Mouse (Mus musculus) forebrain, embryonic 16.5 days (tissue): ENCODE measurements at regions not wholly inside any gene's neighbourhood (a gene's known extent, or its start where the extent isn't known, plus 50 kb on each side); places are given as distances from the start of the nearest gene placed in this dataset.
A peak's percentile ranks its signal among the peaks of the same experiment; 100 is the strongest.

Experiments
- ATAC-seq: fragments of 200-750 bp; cut with Nextera tagmentation; 2 replicates; pipeline ENCODE4 v1.8.0; 2017; ENCODE audit warnings: mild to moderate bottlenecking, moderate library complexity
- H3K27ac ChIP-seq: fragments of 300-500 bp; sonication (generic); 2 replicates; pipeline ENCODE4 v1.5.1; 2014; ENCODE audit warnings: low read length, control low read depth
- H3K27me3 ChIP-seq: fragments of 300-500 bp; sonication (generic); replicated peaks from 2 replicates; pipeline ENCODE4 v1.6.1; 2014; ENCODE audit warnings: low read length; ENCODE audit not compliant: control insufficient read depth, insufficient read depth
- H3K36me3 ChIP-seq: fragments of 300-500 bp; sonication (generic); 2 replicates; pipeline ENCODE4 v1.6.1; 2014; ENCODE audit not compliant: control insufficient read depth, insufficient read depth
- H3K4me1 ChIP-seq: fragments of 300-500 bp; sonication (generic); replicated peaks from 2 replicates; pipeline ENCODE4 v1.6.1; 2014; ENCODE audit warnings: low read length; ENCODE audit not compliant: control insufficient read depth, insufficient read depth
- H3K4me2 ChIP-seq: fragments of 300-500 bp; sonication (generic); 2 replicates; pipeline ENCODE4 v1.6.1; 2014; ENCODE audit warnings: mild to moderate bottlenecking, low read length, control low read depth
- H3K4me3 ChIP-seq: fragments of 300-500 bp; sonication (generic); replicated peaks from 2 replicates; pipeline ENCODE4 v1.5.1; 2014; ENCODE audit warnings: mild to moderate bottlenecking, low read length, control low read depth
- H3K9ac ChIP-seq: fragments of 300-500 bp; sonication (generic); replicated peaks from 2 replicates; pipeline ENCODE4 v1.6.1; 2014; ENCODE audit warnings: low read depth, low read length, control low read depth
- H3K9me3 ChIP-seq: fragments of 300-500 bp; sonication (generic); 2 replicates; pipeline ENCODE4 v1.6.1; 2016; ENCODE audit warnings: low read length; ENCODE audit not compliant: control insufficient read depth
- WGBS: fragments of 180-500 bp; shearing (Covaris S2); extraction: QIAGEN DNeasy Blood & Tissue Kit; methylation state at CpG from one replicate; pipeline ENCODE4 v1.1.7; 2014; 5-methylcytosine and 5-hydroxymethylcytosine counted together

- no peak for ATAC-seq
- no peaks in the 10 kb centered on the region for H3K36me3 ChIP-seq
- H3K9ac ChIP-seq, result no peak overlapping the region
Observed at GRCm38 (mm10) chr13:54847764-54848183, 58.6 kb downstream of the Tspan17 start.

GRCm38 (mm10) chr13:54851131-54851530 lies 62.0 kb downstream of the Tspan17 start:
- Histone ChIP-seq H3K27me3 (no peaks in the 10 kb centered on the region), H3K9ac (no peak overlapping the region), H3K27ac (no peak overlapping the region), H3K36me3 (no peaks in the 10 kb centered on the region), H3K4me3 (no peak overlapping the region), H3K9me3 (no peaks in the 10 kb centered on the region), H3K4me1 (peaks cover 13% of the 10 kb centered on the region), H3K4me2 (no peak overlapping the region)
- ATAC-seq, result no peak
- 65% methylated on average over 4 of the region's 4 CpGs for WGBS

More at GRCm38 (mm10) chr13:54847764-54848183, 58.6 kb downstream of the Tspan17 start:
- H3K27me3 ChIP-seq, result no peaks in the 10 kb centered on the region
- no peak overlapping the region for H3K4me3 ChIP-seq
- peaks cover 3% of the 10 kb centered on the region; the same call in 1 of the 2 replicates for H3K4me1 ChIP-seq
- WGBS, result 38% methylated on average over 3 of the region's 3 CpGs
- H3K27ac ChIP-seq, result no peak overlapping the region
- H3K9me3 ChIP-seq, result no peaks in the 10 kb centered on the region
- no peak overlapping the region for H3K4me2 ChIP-seq

- Histone ChIP-seq H3K9me3 (no peaks in the 10 kb centered on the region), H3K4me1 (peaks cover 15% of the 10 kb centered on the region), H3K9ac (no peak overlapping the region), H3K4me2 (no peak overlapping the region), H3K4me3 (no peak overlapping the region), H3K27ac (peak overlapping the region; percentile 21; the same call in 1 of the 2 replicates), H3K36me3 (no peaks in the 10 kb centered on the region), H3K27me3 (no peaks in the 10 kb centered on the region)
- ATAC-seq, result peak; percentile 67
- WGBS, result 29% methylated on average over 14 of the region's 14 CpGs
Observed at GRCm38 (mm10) chr13:54855333-54856238, 66.4 kb downstream of the Tspan17 start.

- no peaks in the 10 kb centered on the region for H3K36me3 ChIP-seq
- H3K9ac ChIP-seq, result no peak overlapping the region
- no peak overlapping the region for H3K4me3 ChIP-seq
- no peak overlapping the region for H3K4me2 ChIP-seq
- H3K4me1 ChIP-seq, result peaks cover 3% of the 10 kb centered on the region; the same call in 1 of the 2 replicates
- no peak overlapping the region for H3K27ac ChIP-seq
- no peak for ATAC-seq
- no peaks in the 10 kb centered on the region for H3K9me3 ChIP-seq
- 82% methylated on average over 4 of the region's 4 CpGs for WGBS
- H3K27me3 ChIP-seq, result no peaks in the 10 kb centered on the region
Observed at GRCm38 (mm10) chr13:54862931-54863330, 73.8 kb downstream of the Tspan17 start.

- Histone ChIP-seq H3K36me3 (no peaks in the 10 kb centered on the region), H3K27me3 (no peaks in the 10 kb centered on the region), H3K4me2 (no peak overlapping the region), H3K9ac (no peak overlapping the region), H3K4me1 (peaks cover 3% of the 10 kb centered on the region; the same call in 1 of the 2 replicates), H3K4me3 (no peak overlapping the region), H3K9me3 (no peaks in the 10 kb centered on the region), H3K27ac (no peak overlapping the region)
- 37% methylated on average over 10 of the region's 10 CpGs for whole genome bisulfite sequencing
- ATAC-seq, result peak; percentile 75; the same call in 1 of the 2 replicates
Observed at GRCm38 (mm10) chr13:54864048-54864447, 74.9 kb downstream of the Tspan17 start.

GRCm38 (mm10) chr13:54872004-54872403 lies 77.2 kb upstream of the Unc5a start:
- Histone ChIP-seq H3K9ac (no peak overlapping the region), H3K27ac (no peak overlapping the region), H3K27me3 (no peaks in the 10 kb centered on the region), H3K4me2 (no peak overlapping the region), H3K4me1 (peaks cover 19% of the 10 kb centered on the region), H3K9me3 (no peaks in the 10 kb centered on the region), H3K36me3 (no peaks in the 10 kb centered on the region), H3K4me3 (no peak overlapping the region)
- no peak for ATAC-seq
- WGBS, result 42% methylated on average over 12 of the region's 12 CpGs

GRCm38 (mm10) chr13:54873882-54874281 lies 75.3 kb upstream of the Unc5a start:
- H3K36me3 ChIP-seq, result no peaks in the 10 kb centered on the region
- H3K4me1 ChIP-seq, result peaks cover 19% of the 10 kb centered on the region
- H3K4me2 ChIP-seq, result peak overlapping the region; percentile 46
- H3K9ac ChIP-seq, result peak overlapping the region; percentile 63
- H3K27ac ChIP-seq, result peak overlapping the region; percentile 62
- 43% methylated on average over 9 of the region's 9 CpGs for WGBS
- ATAC-seq, result no peak
- no peak overlapping the region; the same call in 1 of the 2 replicates for H3K4me3 ChIP-seq
- H3K27me3 ChIP-seq, result no peaks in the 10 kb centered on the region
- no peaks in the 10 kb centered on the region for H3K9me3 ChIP-seq

- peaks cover 20% of the 10 kb centered on the region for H3K4me1 ChIP-seq
- peak overlapping the region; percentile 62 for H3K27ac ChIP-seq
- no peaks in the 10 kb centered on the region for H3K27me3 ChIP-seq
- peak overlapping the region; percentile 34 for H3K4me3 ChIP-seq
- peak overlapping the region; percentile 63 for H3K9ac ChIP-seq
- ATAC-seq, result peak; percentile 84
- under 1% methylated on average over 36 of the region's 38 CpGs for WGBS
- H3K36me3 ChIP-seq, result no peaks in the 10 kb centered on the region
- H3K9me3 ChIP-seq, result no peaks in the 10 kb centered on the region
- peak overlapping the region; percentile 46 for H3K4me2 ChIP-seq
Observed at GRCm38 (mm10) chr13:54874291-54875200, 74.7 kb upstream of the Unc5a start.

GRCm38 (mm10) chr13:54876556-54876955 lies 72.7 kb upstream of the Unc5a start:
- Histone ChIP-seq H3K4me3 (no peak overlapping the region), H3K9ac (no peak overlapping the region), H3K9me3 (no peaks in the 10 kb centered on the region), H3K4me2 (no peak overlapping the region), H3K4me1 (peaks cover 28% of the 10 kb centered on the region), H3K27me3 (no peaks in the 10 kb centered on the region), H3K27ac (no peak overlapping the region), H3K36me3 (no peaks in the 10 kb centered on the region)
- WGBS, result 36% methylated on average over 8 of the region's 8 CpGs
- ATAC-seq, result no peak
